Mouse (Mus musculus) neutrophil, adult 5-6 weeks (primary cell): ENCODE measurements around the gene 1600002K03Rik. TPM values are rescaled to one million over a fixed set of nuclear protein-coding genes. Genes with fewer than 3 reads are reported as not detected.

ENCODE experiments used
- ATAC-seq: fragments of 151-379, 151-347 bp; 2 replicates; pipeline ENCODE4 v1.8.0; 2017; ENCODE audit warnings: mild to moderate bottlenecking, moderate TSS enrichment; ENCODE audit not compliant: insufficient number of reproducible peaks, poor library complexity, low FRiP score, severe bottlenecking; ENCODE audit errors: extremely low read depth
- total RNA-seq: library from RNA; stranded (forward); fragments of 200-1000 nt; gene quantifications from 2 replicates; pipeline ENCODE4 v1.2.3, GENCODE M21; 2017

Gene 1600002K03Rik
- total RNA-seq: 10.3 and 14.2 TPM in 2 replicates

GRCm38 (mm10) chr10:80172527-80173292, at the start of gene 1600002K03Rik:
TSS of gene 1600002K03Rik (plus strand) at chr10:80172944.
- ATAC-seq: peak; percentile 79

DNA sequence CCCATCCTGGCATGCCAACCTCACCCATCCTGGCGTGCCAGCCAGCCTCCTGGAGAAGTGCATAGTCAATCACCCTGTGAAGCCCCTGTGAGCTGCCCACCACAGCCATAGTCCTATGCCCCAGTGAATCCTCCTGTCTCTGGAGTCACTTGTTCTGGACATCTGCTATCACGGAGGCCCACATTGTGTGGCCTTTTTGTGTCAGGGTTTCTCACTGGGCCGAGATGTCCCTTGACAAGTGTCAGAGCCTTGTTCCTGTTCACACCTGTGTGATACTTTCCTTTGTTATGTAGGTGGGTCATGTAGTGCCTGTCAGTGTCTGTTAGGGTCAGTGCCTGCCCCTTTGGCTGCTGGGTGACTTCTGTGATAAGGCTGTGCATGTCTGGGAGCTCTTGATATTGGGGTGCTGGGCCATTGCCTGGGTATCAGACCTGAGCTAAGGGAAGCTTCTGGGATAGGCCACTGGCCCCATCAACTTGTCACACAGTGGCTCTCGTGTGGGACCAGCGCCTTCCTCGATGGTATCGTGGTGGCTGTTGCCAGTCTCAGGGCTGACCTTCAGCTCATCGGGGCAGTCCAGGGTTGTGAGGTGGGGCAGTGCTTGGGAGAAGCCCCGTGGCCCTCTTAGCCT, 48.7 kb upstream of the 1600002K03Rik start:
- no peak for ATAC-seq

- no peak for ATAC-seq
Observed at GRCm38 (mm10) chr10:80127920-80128319, 44.8 kb upstream of the 1600002K03Rik start.

DNA sequence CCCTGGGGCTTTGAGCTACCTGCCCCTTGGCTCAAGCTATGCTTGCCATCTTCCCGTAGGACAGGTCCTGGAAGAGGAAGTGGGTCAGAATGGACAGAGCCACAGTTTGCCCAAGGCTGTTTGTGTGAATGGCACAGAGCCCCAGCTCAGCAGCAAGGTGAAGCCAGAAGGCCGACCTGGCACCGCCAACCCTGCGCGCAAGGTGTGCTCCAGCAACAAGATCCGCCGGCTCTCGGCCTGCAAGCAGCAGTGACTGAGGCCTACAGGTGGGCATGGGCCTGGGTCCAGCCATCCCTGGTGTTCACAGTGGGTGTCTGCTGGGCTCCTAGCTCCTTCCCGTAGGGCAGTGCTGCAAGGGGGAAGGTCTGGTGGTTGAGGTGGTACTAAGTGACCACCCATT, 42.9 kb upstream of the 1600002K03Rik start:
- no peak for ATAC-seq

- ATAC-seq: no peak
Observed at GRCm38 (mm10) chr10:80130403-80131031, 42.2 kb upstream of the 1600002K03Rik start.

- ATAC-seq: no peak
Observed at GRCm38 (mm10) chr10:80131316-80131951, 41.3 kb upstream of the 1600002K03Rik start.

- no peak for ATAC-seq
Observed at GRCm38 (mm10) chr10:80131952-80132350, 40.8 kb upstream of the 1600002K03Rik start.

DNA sequence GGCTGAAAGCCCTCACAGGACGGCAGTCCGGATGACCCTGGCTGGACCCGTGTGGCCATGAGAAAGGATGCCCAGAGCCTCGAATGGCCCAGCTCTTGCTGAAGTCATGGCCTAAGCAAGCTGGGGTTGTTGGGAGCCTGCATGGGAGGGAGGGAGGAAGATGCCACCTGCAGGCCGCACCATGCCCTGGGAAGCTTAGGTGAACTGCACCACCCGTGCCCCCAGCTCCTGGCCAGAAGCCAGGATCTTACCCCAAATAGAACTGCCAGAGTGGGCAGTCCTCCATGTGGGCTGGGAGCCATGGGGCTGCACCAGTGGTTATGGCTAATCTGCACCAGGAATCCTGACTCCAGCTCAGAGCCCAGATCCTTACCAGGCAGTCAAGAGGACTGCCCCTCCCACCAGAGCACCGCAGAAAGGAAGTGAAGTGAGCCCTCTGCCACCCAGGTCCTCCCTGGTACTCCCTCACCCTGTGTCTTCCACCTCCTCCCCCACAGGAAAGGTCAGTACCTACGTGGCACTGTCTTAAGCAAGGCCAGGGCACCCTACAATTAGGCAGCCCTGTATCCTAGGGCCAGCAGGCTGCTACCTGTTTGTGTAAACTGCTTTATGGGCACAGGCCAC, 39.4 kb upstream of the 1600002K03Rik start:
- ATAC-seq: peak; percentile 38

- no peak for ATAC-seq
Observed at GRCm38 (mm10) chr10:80134421-80134820, 38.3 kb upstream of the 1600002K03Rik start.

DNA sequence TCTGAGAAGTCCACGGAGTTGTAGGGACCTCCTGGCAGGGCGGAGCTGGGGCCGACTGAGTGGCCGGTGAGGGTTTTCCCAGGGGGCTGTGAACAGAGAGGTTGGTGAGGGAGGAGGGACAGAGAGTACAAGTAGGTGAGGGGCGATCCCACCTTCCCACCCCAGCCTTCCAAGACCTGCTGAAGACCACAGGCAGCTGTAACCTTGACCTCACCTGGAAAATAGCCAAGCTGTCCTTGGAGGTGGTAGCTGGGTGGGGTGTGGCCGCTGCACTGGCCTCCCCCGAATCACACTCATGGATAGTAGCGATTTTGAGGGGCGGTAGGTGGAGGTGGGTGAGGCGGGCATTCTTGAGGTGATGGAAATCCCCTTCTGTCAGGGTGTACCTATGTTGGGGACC, 37.6 kb upstream of the 1600002K03Rik start:
- ATAC-seq: no peak

- ATAC-seq: no peak
Observed at GRCm38 (mm10) chr10:80135641-80136040, 37.1 kb upstream of the 1600002K03Rik start.

- ATAC-seq: no peak
Observed at GRCm38 (mm10) chr10:80136179-80136951, 36.4 kb upstream of the 1600002K03Rik start.

GRCm38 (mm10) chr10:80136952-80137625, 35.7 kb upstream of the 1600002K03Rik start:
- no peak for ATAC-seq

GRCm38 (mm10) chr10:80137626-80138552, 34.9 kb upstream of the 1600002K03Rik start:
- ATAC-seq: no peak

- no peak for ATAC-seq
Observed at GRCm38 (mm10) chr10:80138553-80139438, 33.9 kb upstream of the 1600002K03Rik start, which contains the start of gene Atp5d. TSS of gene Atp5d (plus strand) at chr10:80138632.

DNA sequence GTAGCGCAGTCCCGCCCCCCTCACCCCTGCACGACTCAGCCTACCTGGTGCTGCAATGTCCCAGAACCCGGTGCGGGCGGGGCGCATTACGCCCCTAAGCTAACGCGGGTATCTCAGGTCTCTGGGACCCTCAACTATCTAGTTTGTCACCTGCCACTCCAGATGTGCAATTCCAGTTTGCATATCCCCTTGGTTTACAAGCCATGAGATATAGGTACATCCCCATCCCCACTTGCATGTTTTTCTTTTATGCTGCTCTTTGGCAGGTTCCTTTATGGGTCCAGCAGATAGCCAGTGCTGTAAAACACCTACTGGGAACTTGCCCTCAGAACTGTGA, 33.3 kb upstream of the 1600002K03Rik start:
- ATAC-seq: no peak
